In genomic region chr9:119445737-119446136, GRCm38 (mm10) we compare ENCODE assay signal across 8 mouse cellular contexts. TPM values are rescaled to one million over a fixed set of nuclear protein-coding genes. Genes with fewer than 3 reads are reported as not detected.
A peak's percentile ranks its signal among the peaks of the same experiment; 100 is the strongest.
DNase-seq lines count a peak whose midpoint lies in the region; ATAC-seq and TF ChIP-seq lines count a peak whose summit lies in the region.

No protein-coding gene starts in this region.

- no peaks in the 10 kb centered on the region for H3K27me3 ChIP-seq in cerebellum, adult 2 months (ENCODE audit: control insufficient read depth, insufficient read depth, low read length)
- H3K27me3 ChIP-seq in forebrain, embryonic 15.5 days, result no peaks in the 10 kb centered on the region

- no peaks in the 10 kb centered on the region for H3K4me1 ChIP-seq in cerebellum, adult 2 months (ENCODE audit: control insufficient read depth, insufficient read depth, low read length)
- peaks cover 20% of the 10 kb centered on the region for H3K4me1 ChIP-seq in forebrain, embryonic 15.5 days

- H3K36me3 ChIP-seq in forebrain, embryonic 15.5 days, result peaks cover 39% of the 10 kb centered on the region
- H3K36me3 ChIP-seq in macrophage (ENCODE audit: inconsistent target), result peaks cover 28% of the 10 kb centered on the region

- no peak for DNase-seq in cerebellum, adult 2 months
- DNase-seq in cerebellum, postnatal 25 days, result no peak
- DNase-seq in CD4-positive helper T cell, adult 2 months (ENCODE audit: low read depth, low spot score), result peak; percentile 23
- DNase-seq in layer of hippocampus, adult 18-20 months (ENCODE audit: low spot score in 2 of 2), result no peak
- DNase-seq in layer of hippocampus, postnatal 36 days, result no peak
- DNase-seq in adrenal gland, postnatal 25 days, result no peak

- no peak for TF ChIP-seq CTCF in cerebellum, adult 2 months (IDR thresholded peaks at IDR 0.05; ENCODE audit: borderline replicate concordance, insufficient read depth, low read depth, low read length)

- peaks cover 5% of the 10 kb centered on the region for H3K79me2 ChIP-seq in macrophage (ENCODE audit: inconsistent target)

- H3K4me2 ChIP-seq in forebrain, embryonic 15.5 days (replicated peaks), result peak overlapping the region; percentile 82

- H3K27ac ChIP-seq in cerebellum, adult 2 months (ENCODE audit: insufficient read depth, low read length), result no peak overlapping the region
- no peak overlapping the region for H3K27ac ChIP-seq in forebrain, embryonic 15.5 days (replicated peaks)
- peak overlapping the region; percentile 19; the same call in 1 of the 2 replicates for H3K27ac ChIP-seq in macrophage

- H3K9me3 ChIP-seq in forebrain, embryonic 15.5 days, result no peaks in the 10 kb centered on the region

- peak overlapping the region; percentile 97 for H3K4me3 ChIP-seq in cerebellum, adult 2 months (replicated peaks; ENCODE audit: insufficient read depth, low read depth, low read length)
- H3K4me3 ChIP-seq in forebrain, embryonic 15.5 days, result peak overlapping the region; percentile 64
- H3K4me3 ChIP-seq in macrophage (ENCODE audit: inconsistent target), result peak overlapping the region; percentile 86

- WGBS in cerebellum, adult 2 months, result 21% methylated on average over 6 of the region's 6 CpGs
- WGBS in forebrain, embryonic 15.5 days, result 39% methylated on average over 6 of the region's 6 CpGs
- WGBS in macrophage (ENCODE audit: missing documents), result 7% methylated on average over 6 of the region's 6 CpGs

- TF ChIP-seq POLR2A in cerebellum, adult 2 months (IDR thresholded peaks at IDR 0.05; ENCODE audit: borderline replicate concordance, insufficient read depth, low read length), result no peak

- no peak for ATAC-seq in forebrain, embryonic 15.5 days (replicated peaks)

- peak overlapping the region; percentile 83 for H3K9ac ChIP-seq in forebrain, embryonic 15.5 days (replicated peaks)

RNA-seq across cellular contexts. Expression of gene Exog, which starts 1.0 kb away (rescaled TPM):
- polyA plus RNA-seq in cerebellum, adult 2 months (2012; rRNA removed), result 13.0 and 14.1 TPM in 2 replicates
- polyA plus RNA-seq in forebrain, embryonic 15.5 days (2015; fragmentation: Nextera tagmentation; extraction: Ambion mirVana), result 56.7 and 59.7 TPM in 2 replicates
- 10 to 100 TPM in 6 of 26 experiments, 1 to 10 TPM in 15, under 1 TPM in 5; 0.37 to 14.1 (median 4.4) TPM for total RNA-seq in macrophage (2018; cell fraction: chromatin; rRNA removed)
- total RNA-seq in macrophage (2018; cell fraction: cytosol; rRNA removed), result 1 to 10 TPM in 24 of 26 experiments, under 1 TPM in 2; 0.76 to 8.5 (median 4.1) TPM
- 10 to 100 TPM in 1 of 26 experiments, 1 to 10 TPM in 23, under 1 TPM in 2; 0.92 to 13.5 (median 3.9) TPM for total RNA-seq in macrophage (2018; cell fraction: nucleus; rRNA removed)
- polyA plus RNA-seq in macrophage (2018), result 2.6 to 6.0 TPM (median 4.0 TPM) in 3 replicates
- 10 to 100 TPM; 20.2 to 21.4 TPM for total RNA-seq in layer of hippocampus, adult 18-20 months (2021)
- total RNA-seq in layer of hippocampus, postnatal 36 days (2021), result 10 to 100 TPM; 20.0 to 21.1 TPM
- 4.6 and 5.1 TPM in 2 replicates for total RNA-seq in adrenal gland, postnatal 25 days (2021)

RNA-seq across cellular contexts. Expression of gene Acvr2b, which starts 43.8 kb away (rescaled TPM):
- 4.5 and 5.0 TPM in 2 replicates for polyA plus RNA-seq in cerebellum, adult 2 months (2012; rRNA removed)
- 53.8 and 55.0 TPM in 2 replicates for polyA plus RNA-seq in forebrain, embryonic 15.5 days (2015; fragmentation: Nextera tagmentation; extraction: Ambion mirVana)
- 10 to 100 TPM in 5 of 26 experiments, 1 to 10 TPM in 20, under 1 TPM in 1; 0.95 to 23.0 (median 5.4) TPM for total RNA-seq in macrophage (2018; cell fraction: chromatin; rRNA removed)
- total RNA-seq in macrophage (2018; cell fraction: cytosol; rRNA removed), result 1 to 10 TPM in 12 of 26 experiments, under 1 TPM in 14; 0.19 to 3.9 (median 0.81) TPM
- total RNA-seq in macrophage (2018; cell fraction: nucleus; rRNA removed), result 10 to 100 TPM in 3 of 26 experiments, 1 to 10 TPM in 21, under 1 TPM in 2; 0.43 to 12.3 (median 2.4) TPM
- 0.65 to 1.7 TPM (median 0.74 TPM) in 3 replicates for polyA plus RNA-seq in macrophage (2018)
- total RNA-seq in layer of hippocampus, adult 18-20 months (2021), result 10 to 100 TPM; 11.3 to 13.5 TPM
- total RNA-seq in layer of hippocampus, postnatal 36 days (2021), result 10 to 100 TPM; 13.8 to 14.7 TPM
- 10.2 and 10.5 TPM in 2 replicates for total RNA-seq in adrenal gland, postnatal 25 days (2021)
